Mouse (Mus musculus) small intestine, adult 2 months (tissue): ENCODE measurements at regions not wholly inside any gene's neighbourhood (a gene's known extent, or its start where the extent isn't known, plus 50 kb on each side); places are given as distances from the start of the nearest gene placed in this dataset.

Experiments used
- CTCF ChIP-seq: fragments of 200-500 bp; IDR thresholded peaks from 2 replicates; pipeline ENCODE4 v1.5.1; 2012; ENCODE audit warnings: low read depth, mild to moderate bottlenecking, control low read depth, inconsistent platforms, low read length, moderate library complexity, mixed read lengths; ENCODE audit not compliant: insufficient replicate concordance, insufficient read length; ENCODE audit errors: extremely low read depth
- POLR2A ChIP-seq: fragments of 200-500 bp; IDR thresholded peaks from 2 replicates; pipeline ENCODE4 v1.6.1; 2012; ENCODE audit warnings: low read depth, mild to moderate bottlenecking, control low read depth, inconsistent platforms, low read length, moderate library complexity

GRCm38 (mm10) chr10:100206617-100207530, 128.6 kb upstream of the Gm4301 start:
- no peak for TF ChIP-seq CTCF
- no peak for TF ChIP-seq POLR2A
